Mouse (Mus musculus): ENCODE results near the gene Zp2. TPM values are rescaled to one million over a fixed set of nuclear protein-coding genes. Genes with fewer than 3 reads are reported as not detected.

Gene Zp2
- total and polyA plus RNA-seq, 3 experiments: not detected

GRCm38 (mm10) chr7:120158121-120158613 is 13.1 kb upstream of the Zp2 start:
- no peaks in the 10 kb centered on the region for H3K79me2 ChIP-seq (ENCODE audit: control insufficient read depth, insufficient read depth, low read length, poor library complexity)
- no peak for TF ChIP-seq TCF12 (IDR thresholded peaks at IDR 0.05; ENCODE audit: low read depth, low read length)
- TF ChIP-seq SIN3A (IDR thresholded peaks at IDR 0.05; ENCODE audit: low read length): no peak
- no peak for TF ChIP-seq MAZ (IDR thresholded peaks at IDR 0.05; ENCODE audit: low read depth, low read length)
- no peak for TF ChIP-seq NRF1 (IDR thresholded peaks at IDR 0.05; ENCODE audit: insufficient read depth, low read depth, low read length, poor library complexity, severe bottlenecking)
- no peak for TF ChIP-seq ZNF384 (IDR thresholded peaks at IDR 0.05; ENCODE audit: low read depth, low read length)
- TF ChIP-seq NELFE (IDR thresholded peaks at IDR 0.05; ENCODE audit: low read depth, low read length): no peak
- no peak for TF ChIP-seq MAFK (IDR thresholded peaks at IDR 0.05; ENCODE audit: borderline replicate concordance, low read depth, low read length)
- TF ChIP-seq CHD2 (IDR thresholded peaks at IDR 0.05; ENCODE audit: low read length): no peak
- no peak for TF ChIP-seq CTCF (IDR thresholded peaks at IDR 0.05 in 2 of 3, conservative IDR thresholded peaks at IDR 0.05 in 1 of 3; ENCODE audit: control insufficient read depth in 1 of 3, insufficient read depth in 1 of 3, low read depth in 2 of 3, low read length in 3 of 3, poor library complexity in 1 of 3, severe bottlenecking in 1 of 3)
- TF ChIP-seq TAL1 (IDR thresholded peaks at IDR 0.05; ENCODE audit: low read length): no peak
- TF ChIP-seq POLR2A (IDR thresholded peaks at IDR 0.05; ENCODE audit: control insufficient read depth in 1 of 2, insufficient read depth in 1 of 2, low read depth in 1 of 2, low read length in 2 of 2, poor library complexity in 1 of 2): no peak
- no peak for TF ChIP-seq HCFC1 (IDR thresholded peaks at IDR 0.05; ENCODE audit: low read depth, low read length)
- no peak for TF ChIP-seq POLR2AphosphoS5 (IDR thresholded peaks at IDR 0.05; ENCODE audit: borderline replicate concordance, low read depth, low read length)
- no peak for TF ChIP-seq TBP (IDR thresholded peaks at IDR 0.05; ENCODE audit: low read depth, low read length)
- H3K4me1 ChIP-seq (ENCODE audit: control insufficient read depth in 1 of 2, insufficient read depth in 2 of 2, low read length in 2 of 2): no peaks in the 10 kb centered on the region
- no peaks in the 10 kb centered on the region for H3K36me3 ChIP-seq (ENCODE audit: control insufficient read depth in 1 of 2, insufficient read depth in 2 of 2, low read length in 2 of 2)
- H3K27me3 ChIP-seq (ENCODE audit: control insufficient read depth in 1 of 2, insufficient read depth in 2 of 2, low read length in 2 of 2): no peaks in the 10 kb centered on the region
- H3K4me3 ChIP-seq (ENCODE audit: control insufficient read depth in 1 of 2, insufficient read depth in 1 of 2, low read depth in 2 of 2, low read length in 2 of 2): no peak overlapping the region
- no peak overlapping the region for H3K9ac ChIP-seq (ENCODE audit: control insufficient read depth, low read depth, low read length, poor library complexity, severe bottlenecking)
- no peak for DNase-seq (ENCODE audit: low read depth, low spot score)
- H3K9me3 ChIP-seq (replicated peaks; ENCODE audit: insufficient read depth, low read length): no peaks in the 10 kb centered on the region
- no peak overlapping the region for H3K27ac ChIP-seq (ENCODE audit: control insufficient read depth, low read depth, low read length)

- Histone ChIP-seq H3K4me3 (ENCODE audit: control insufficient read depth in 1 of 2, insufficient read depth in 1 of 2, low read depth in 2 of 2, low read length in 2 of 2) (no peak overlapping the region), H3K9me3 (replicated peaks; ENCODE audit: insufficient read depth, low read length) (no peaks in the 10 kb centered on the region), H3K27ac (ENCODE audit: control insufficient read depth, low read depth, low read length) (no peak overlapping the region), H3K36me3 (ENCODE audit: control insufficient read depth in 1 of 2, insufficient read depth in 2 of 2, low read length in 2 of 2) (no peaks in the 10 kb centered on the region), H3K27me3 (ENCODE audit: control insufficient read depth in 1 of 2, insufficient read depth in 2 of 2, low read length in 2 of 2) (no peaks in the 10 kb centered on the region), H3K79me2 (ENCODE audit: control insufficient read depth, insufficient read depth, low read length, poor library complexity) (no peaks in the 10 kb centered on the region), H3K9ac (ENCODE audit: control insufficient read depth, low read depth, low read length, poor library complexity, severe bottlenecking) (no peak overlapping the region), H3K4me1 (ENCODE audit: control insufficient read depth in 1 of 2, insufficient read depth in 2 of 2, low read length in 2 of 2) (no peaks in the 10 kb centered on the region)
- DNase-seq (ENCODE audit: low read depth, low spot score): no peak
- TF ChIP-seq MYB (IDR thresholded peaks at IDR 0.05; ENCODE audit: low read depth, low read length) (no peak), POLR2AphosphoS5 (IDR thresholded peaks at IDR 0.05; ENCODE audit: borderline replicate concordance, low read depth, low read length) (no peak), ETS1 (IDR thresholded peaks at IDR 0.05; ENCODE audit: low read depth, low read length) (no peak), JUND (IDR thresholded peaks at IDR 0.05; ENCODE audit: low read depth, low read length) (no peak), RCOR1 (IDR thresholded peaks at IDR 0.05; ENCODE audit: low read depth, low read length) (no peak), UBTF (IDR thresholded peaks at IDR 0.05; ENCODE audit: borderline replicate concordance, insufficient read depth, low read depth, low read length) (no peak), HCFC1 (IDR thresholded peaks at IDR 0.05; ENCODE audit: low read depth, low read length) (no peak), TBP (IDR thresholded peaks at IDR 0.05; ENCODE audit: low read depth, low read length) (no peak), MYC (IDR thresholded peaks at IDR 0.05; ENCODE audit: low read depth, low read length) (no peak), ZNF384 (IDR thresholded peaks at IDR 0.05; ENCODE audit: low read depth, low read length) (no peak), SMC3 (IDR thresholded peaks at IDR 0.05; ENCODE audit: low read depth, low read length) (no peak), USF1 (IDR thresholded peaks at IDR 0.05; ENCODE audit: low read depth, low read length) (no peak), MAZ (IDR thresholded peaks at IDR 0.05; ENCODE audit: low read depth, low read length) (no peak), ZC3H11A (IDR thresholded peaks at IDR 0.05; ENCODE audit: low read depth, low read length) (no peak), KAT2A (conservative IDR thresholded peaks at IDR 0.05; ENCODE audit: low read depth, low read length) (no peak), TCF12 (IDR thresholded peaks at IDR 0.05; ENCODE audit: low read depth, low read length) (no peak), USF2 (IDR thresholded peaks at IDR 0.05; ENCODE audit: borderline replicate concordance in 1 of 2, insufficient read depth in 1 of 2, low read depth in 1 of 2, low read length in 2 of 2) (no peak), MAX (IDR thresholded peaks at IDR 0.05; ENCODE audit: low read length) (no peak), MXI1 (IDR thresholded peaks at IDR 0.05; ENCODE audit: low read depth, low read length) (no peak)
Measured at GRCm38 (mm10) chr7:120157575-120158061, 12.5 kb upstream of the Zp2 start.

Data from MEL (cell line).